Mouse (Mus musculus) midbrain, postnatal 0 days (tissue): ENCODE measurements around the gene Zfp618. TPM values are rescaled to one million over a fixed set of nuclear protein-coding genes. Genes with fewer than 3 reads are reported as not detected.

Experiments used
- ATAC-seq: fragments of 200-750 bp; cut with Nextera tagmentation; 2 replicates; pipeline ENCODE4 v1.8.0; 2017; ENCODE audit warnings: moderate number of reproducible peaks, mild to moderate bottlenecking, moderate TSS enrichment, moderate library complexity; ENCODE audit not compliant: low FRiP score
- DNase-seq: peaks from one replicate; pipeline ENCODE4 v3.0.0-alpha.2; 2015; ENCODE audit warnings: low spot score
- H3K27ac ChIP-seq: fragments of 300-500 bp; sonication (generic); 2 replicates; pipeline ENCODE4 v1.5.1; 2014; ENCODE audit warnings: low read depth, mild to moderate bottlenecking, low read length, mixed read lengths
- H3K27me3 ChIP-seq: fragments of 300-500 bp; sonication (generic); 2 replicates; pipeline ENCODE4 v1.6.1; 2014; ENCODE audit warnings: low read length, control low read depth, mixed read lengths; ENCODE audit not compliant: insufficient read depth
- H3K36me3 ChIP-seq: fragments of 300-500 bp; sonication (generic); 2 replicates; pipeline ENCODE4 v1.6.1; 2014; ENCODE audit warnings: low read length, control low read depth, mixed read lengths; ENCODE audit not compliant: insufficient read depth
- H3K4me1 ChIP-seq: fragments of 300-500 bp; sonication (generic); 2 replicates; pipeline ENCODE4 v1.6.1; 2014; ENCODE audit warnings: mild to moderate bottlenecking, control low read depth, antibody characterized with exemption, low read length, mixed read lengths; ENCODE audit not compliant: insufficient read depth
- H3K4me2 ChIP-seq: fragments of 300-500 bp; sonication (generic); 2 replicates; pipeline ENCODE4 v1.6.1; 2014; ENCODE audit warnings: low read depth, mild to moderate bottlenecking, low read length, mixed read lengths; ENCODE audit not compliant: poor library complexity, severe bottlenecking
- H3K4me3 ChIP-seq: fragments of 300-500 bp; sonication (generic); 2 replicates; pipeline ENCODE4 v1.5.1; 2014; ENCODE audit warnings: low read depth, mild to moderate bottlenecking, low read length, moderate library complexity
- H3K9ac ChIP-seq: fragments of 300-500 bp; sonication (generic); replicated peaks from 2 replicates; pipeline ENCODE4 v1.6.1; 2014; ENCODE audit warnings: mild to moderate bottlenecking, low read length, moderate library complexity, mixed read lengths; ENCODE audit not compliant: poor library complexity, severe bottlenecking
- H3K9me3 ChIP-seq: fragments of 300-500 bp; sonication (generic); 2 replicates; pipeline ENCODE4 v1.6.1; 2016; ENCODE audit warnings: low read length, control low read depth
- CTCF ChIP-seq: IDR thresholded peaks from 2 replicates; pipeline ENCODE4 v1.5.1; 2016; ENCODE audit warnings: antibody characterized with exemption, mild to moderate bottlenecking
- WGBS: fragments of 180-500 bp; shearing (Covaris S2); extraction: QIAGEN DNeasy Blood & Tissue Kit; methylation state at CpG from one replicate; pipeline ENCODE4 v1.1.7; 2014; 5-methylcytosine and 5-hydroxymethylcytosine counted together
- polyA plus RNA-seq: library from polyadenylated mRNA; unstranded; fragments of >200 nt; fragmentation: Nextera tagmentation; extraction: Ambion mirVana; gene quantifications from 2 replicates; pipeline ENCODE4 v1.2.1, GENCODE M21; 2015
- total RNA-seq: library from RNA; depleted of rRNA; stranded (reverse); fragments of >200 nt; gene quantifications from 2 replicates; pipeline ENCODE4 v1.2.3, GENCODE M21; 2014

Zfp618 gene
- total and polyA plus RNA-seq, 2 experiments from 2014 or later, result 18.2 to 32.4 TPM

- H3K27ac ChIP-seq, result no peak overlapping the region
- H3K9me3 ChIP-seq, result no peaks in the 10 kb centered on the region
- H3K9ac ChIP-seq, result no peak overlapping the region
- peaks cover 6% of the 10 kb centered on the region; the same call in 1 of the 2 replicates for H3K36me3 ChIP-seq
- no peak overlapping the region for H3K4me2 ChIP-seq
- DNase-seq (no peak), ATAC-seq (no peak)
- no peak for TF ChIP-seq CTCF
- peaks cover 6% of the 10 kb centered on the region; the same call in 1 of the 2 replicates for H3K4me1 ChIP-seq
- H3K27me3 ChIP-seq, result no peaks in the 10 kb centered on the region
- no peak overlapping the region for H3K4me3 ChIP-seq
- WGBS, result 96% methylated on average over 7 of the region's 7 CpGs
Measured at GRCm38 (mm10) chr4:63035991-63036390, 70.6 kb downstream of the Zfp618 start.

GRCm38 (mm10) chr4:63036790-63037189 is 71.4 kb downstream of the Zfp618 start:
- 95% methylated on average over 5 of the region's 5 CpGs for WGBS
- Histone ChIP-seq H3K9ac (no peak overlapping the region), H3K4me3 (no peak overlapping the region), H3K27ac (no peak overlapping the region), H3K36me3 (peaks cover 6% of the 10 kb centered on the region; the same call in 1 of the 2 replicates), H3K9me3 (no peaks in the 10 kb centered on the region), H3K4me2 (no peak overlapping the region), H3K27me3 (no peaks in the 10 kb centered on the region), H3K4me1 (peaks cover 6% of the 10 kb centered on the region; the same call in 1 of the 2 replicates)
- no peak for TF ChIP-seq CTCF
- DNase-seq (no peak), ATAC-seq (no peak)

- no peaks in the 10 kb centered on the region for H3K27me3 ChIP-seq
- no peak for ATAC-seq
- TF ChIP-seq CTCF, result no peak
- no peak overlapping the region for H3K4me2 ChIP-seq
- no peak overlapping the region for H3K27ac ChIP-seq
- H3K4me1 ChIP-seq, result peaks cover 6% of the 10 kb centered on the region; the same call in 1 of the 2 replicates
- no peak overlapping the region for H3K9ac ChIP-seq
- H3K36me3 ChIP-seq, result peaks cover 6% of the 10 kb centered on the region; the same call in 1 of the 2 replicates
- no peak overlapping the region for H3K4me3 ChIP-seq
- no peak for DNase-seq
- H3K9me3 ChIP-seq, result no peaks in the 10 kb centered on the region
- 82% methylated on average over 4 of the region's 4 CpGs for whole genome bisulfite sequencing
Measured at GRCm38 (mm10) chr4:63037555-63037954, 72.2 kb downstream of the Zfp618 start.

- peaks cover 6% of the 10 kb centered on the region; the same call in 1 of the 2 replicates for H3K4me1 ChIP-seq
- 75% methylated on average over 2 of the region's 2 CpGs for WGBS
- DNase-seq, result no peak
Measured at GRCm38 (mm10) chr4:63038265-63038664, 72.9 kb downstream of the Zfp618 start.

GRCm38 (mm10) chr4:63038937-63039336 is 73.6 kb downstream of the Zfp618 start:
- ATAC-seq, result no peak
- Histone ChIP-seq H3K36me3 (peaks cover 6% of the 10 kb centered on the region; the same call in 1 of the 2 replicates), H3K4me1 (peaks cover 6% of the 10 kb centered on the region; the same call in 1 of the 2 replicates), H3K9ac (no peak overlapping the region), H3K27me3 (no peaks in the 10 kb centered on the region), H3K27ac (no peak overlapping the region), H3K4me3 (no peak overlapping the region), H3K9me3 (no peaks in the 10 kb centered on the region), H3K4me2 (no peak overlapping the region)
- WGBS, result 90% methylated on average over 10 of the region's 10 CpGs
- DNase-seq, result no peak
- no peak for TF ChIP-seq CTCF

More at GRCm38 (mm10) chr4:63038265-63038664, 72.9 kb downstream of the Zfp618 start:
- Histone ChIP-seq H3K4me3 (no peak overlapping the region), H3K27me3 (no peaks in the 10 kb centered on the region), H3K9ac (no peak overlapping the region), H3K27ac (no peak overlapping the region), H3K9me3 (no peaks in the 10 kb centered on the region), H3K36me3 (peaks cover 6% of the 10 kb centered on the region; the same call in 1 of the 2 replicates), H3K4me2 (no peak overlapping the region)
- ATAC-seq, result no peak
- TF ChIP-seq CTCF, result no peak

- H3K4me2 ChIP-seq, result no peak overlapping the region
- 91% methylated on average over 3 of the region's 3 CpGs for WGBS
- no peak overlapping the region for H3K4me3 ChIP-seq
- ATAC-seq, result no peak
- H3K27me3 ChIP-seq, result no peaks in the 10 kb centered on the region
- H3K4me1 ChIP-seq, result no peaks in the 10 kb centered on the region; the same call in 1 of the 2 replicates
- no peaks in the 10 kb centered on the region for H3K9me3 ChIP-seq
- no peaks in the 10 kb centered on the region for H3K36me3 ChIP-seq
- TF ChIP-seq CTCF, result no peak
- no peak overlapping the region for H3K27ac ChIP-seq
- DNase-seq, result no peak
- H3K9ac ChIP-seq, result no peak overlapping the region
Measured at GRCm38 (mm10) chr4:63048606-63049005, 83.2 kb downstream of the Zfp618 start.
